Mouse (Mus musculus): ENCODE data around the gene Apoa5. TPM values are rescaled to one million over a fixed set of nuclear protein-coding genes. Genes with fewer than 3 reads are reported as not detected.
"Not testable (repeated sequence)": the region's sequence is repeated elsewhere in the genome, so short reads cannot be mapped to it uniquely, and the experiment has no call there.

Apoa5 gene
- polyA plus RNA-seq, 1 experiment from 2014 or later = not detected

- H3K9ac ChIP-seq = no peak overlapping the region
- peaks cover 19% of the 10 kb centered on the region for H3K27me3 ChIP-seq (replicated peaks)
- ATAC-seq (ENCODE audit: extremely low read depth, insufficient number of reproducible peaks, low FRiP score, low TSS enrichment) = no peak
- H3K36me3 ChIP-seq = no peaks in the 10 kb centered on the region
- H3K4me3 ChIP-seq = no peak overlapping the region
- 0 out of 2 replicates have a peak, but pooled peaks cover 8% of the 10 kb centered on the region for H3K9me3 ChIP-seq
- 53% methylated on average over 11 of the region's 11 CpGs for WGBS
- no peak overlapping the region for H3K27ac ChIP-seq (replicated peaks)
- 0 out of 2 replicates have a peak, but pooled peaks cover 6% of the 10 kb centered on the region for H3K4me1 ChIP-seq
- no peak overlapping the region for H3K4me2 ChIP-seq
Measured at GRCm38 (mm10) chr9:46315807-46316365, 47.5 kb downstream of the Apoa5 start.

GRCm38 (mm10) chr9:46316388-46316787, 48.0 kb downstream of the Apoa5 start:
- Histone ChIP-seq H3K9ac (no peak overlapping the region), H3K4me1 (0 out of 2 replicates have a peak, but pooled peaks cover 5% of the 10 kb centered on the region), H3K27ac (replicated peaks) (no peak overlapping the region), H3K27me3 (replicated peaks) (peaks cover 19% of the 10 kb centered on the region), H3K36me3 (no peaks in the 10 kb centered on the region), H3K9me3 (0 out of 2 replicates have a peak, but pooled peaks cover 8% of the 10 kb centered on the region), H3K4me2 (no peak overlapping the region), H3K4me3 (no peak overlapping the region)
- ATAC-seq (ENCODE audit: extremely low read depth, insufficient number of reproducible peaks, low FRiP score, low TSS enrichment) = no peak
- 26% methylated on average over 5 of the region's 5 CpGs for WGBS

GRCm38 (mm10) chr9:46316909-46317308, 48.5 kb downstream of the Apoa5 start:
- ATAC-seq (ENCODE audit: extremely low read depth, insufficient number of reproducible peaks, low FRiP score, low TSS enrichment) = no peak
- peaks cover 19% of the 10 kb centered on the region for H3K27me3 ChIP-seq (replicated peaks)
- no peaks in the 10 kb centered on the region for H3K36me3 ChIP-seq
- 0 out of 2 replicates have a peak, but pooled peaks cover 8% of the 10 kb centered on the region for H3K9me3 ChIP-seq
- WGBS = 57% methylated on average over 8 of the region's 8 CpGs
- H3K9ac ChIP-seq = no peak overlapping the region
- no peak overlapping the region for H3K27ac ChIP-seq (replicated peaks)
- H3K4me1 ChIP-seq = no peaks in the 10 kb centered on the region
- H3K4me2 ChIP-seq = no peak overlapping the region
- no peak overlapping the region for H3K4me3 ChIP-seq

- 73% methylated on average over 3 of the region's 3 CpGs for WGBS
- H3K36me3 ChIP-seq = no peaks in the 10 kb centered on the region
- no peak overlapping the region for H3K9ac ChIP-seq
- no peak overlapping the region for H3K4me2 ChIP-seq
- H3K27ac ChIP-seq (replicated peaks) = no peak overlapping the region
- ATAC-seq (ENCODE audit: extremely low read depth, insufficient number of reproducible peaks, low FRiP score, low TSS enrichment) = no peak
- H3K9me3 ChIP-seq = 0 out of 2 replicates have a peak, but pooled peaks cover 8% of the 10 kb centered on the region
- H3K4me3 ChIP-seq = no peak overlapping the region
- H3K4me1 ChIP-seq = no peaks in the 10 kb centered on the region
- H3K27me3 ChIP-seq (replicated peaks) = peaks cover 19% of the 10 kb centered on the region
Measured at GRCm38 (mm10) chr9:46317957-46318356, 49.5 kb downstream of the Apoa5 start.

- not testable (repeated sequence) for H3K36me3 ChIP-seq; H3K9me3 ChIP-seq; H3K9ac ChIP-seq; ATAC-seq (ENCODE audit: extremely low read depth, insufficient number of reproducible peaks, low FRiP score, low TSS enrichment); H3K27ac ChIP-seq (replicated peaks); H3K4me2 ChIP-seq; H3K4me1 ChIP-seq; H3K4me3 ChIP-seq
- WGBS = 77% methylated on average over 6 of the region's 6 CpGs
- peaks cover 16% of the 10 kb centered on the region for H3K27me3 ChIP-seq (replicated peaks)
Measured at GRCm38 (mm10) chr9:46319886-46320285, 51.5 kb downstream of the Apoa5 start, which contains the start of gene 4931429L15Rik. Gene 4931429L15Rik, minus strand, starts transcription at chr9:46319986.

- Histone ChIP-seq H3K9ac (no peak overlapping the region), H3K4me3 (no peak overlapping the region), H3K4me2 (no peak overlapping the region), H3K27me3 (replicated peaks) (peaks cover 11% of the 10 kb centered on the region), H3K36me3 (no peaks in the 10 kb centered on the region), H3K4me1 (no peaks in the 10 kb centered on the region), H3K27ac (replicated peaks) (no peak overlapping the region), H3K9me3 (0 out of 2 replicates have a peak, but pooled peaks cover 8% of the 10 kb centered on the region)
- ATAC-seq (ENCODE audit: extremely low read depth, insufficient number of reproducible peaks, low FRiP score, low TSS enrichment) = no peak
- WGBS = 72% methylated on average over 2 of the region's 2 CpGs
Measured at GRCm38 (mm10) chr9:46320461-46320860, 52.0 kb downstream of the Apoa5 start.

Other genes starting within 250 kb of the Apoa5 start
- gene Apoa1, start 40.1 kb upstream of the Apoa5 start, polyA plus RNA-seq (2015; fragmentation: Nextera tagmentation; extraction: Ambion mirVana) = 11.2 and 68.6 TPM in 2 replicates
- not detected in 2 replicates for gene Apoc3, start 33.0 kb upstream of the Apoa5 start, polyA plus RNA-seq (2015; fragmentation: Nextera tagmentation; extraction: Ambion mirVana)
- gene Apoa4, start 27.9 kb upstream of the Apoa5 start, polyA plus RNA-seq (2015; fragmentation: Nextera tagmentation; extraction: Ambion mirVana) = not detected in 2 replicates
- 33.4 and 36.2 TPM in 2 replicates for gene Zpr1, start 4.4 kb downstream of the Apoa5 start, polyA plus RNA-seq (2015; fragmentation: Nextera tagmentation; extraction: Ambion mirVana)
- 14.3 and 15.4 TPM in 2 replicates for gene Bud13, start 14.4 kb downstream of the Apoa5 start, polyA plus RNA-seq (2015; fragmentation: Nextera tagmentation; extraction: Ambion mirVana)
- not detected in 2 replicates for gene 4931429L15Rik, start 51.4 kb downstream of the Apoa5 start, polyA plus RNA-seq (2015; fragmentation: Nextera tagmentation; extraction: Ambion mirVana)

Data from heart, embryonic 13.5 days (tissue).